Mouse (Mus musculus) heart, embryonic 16.5 days (tissue): ENCODE results near the gene Cav2. TPM values are rescaled to one million over a fixed set of nuclear protein-coding genes. Genes with fewer than 3 reads are reported as not detected.
A peak's percentile ranks its signal among the peaks of the same experiment; 100 is the strongest.

Source experiments
- ATAC-seq: fragments of 200-750 bp; cut with Nextera tagmentation; replicated peaks from 2 replicates; pipeline ENCODE4 v1.8.0; 2017; ENCODE audit warnings: moderate number of reproducible peaks; ENCODE audit not compliant: insufficient read depth, low FRiP score; ENCODE audit errors: extremely low read depth
- H3K27ac ChIP-seq: fragments of 300-500 bp; sonication (generic); 2 replicates; pipeline ENCODE4 v1.5.1; 2014; ENCODE audit warnings: mild to moderate bottlenecking, low read length, control low read depth, moderate library complexity
- H3K27me3 ChIP-seq: fragments of 300-500 bp; sonication (generic); 2 replicates; pipeline ENCODE4 v1.6.1; 2014; ENCODE audit warnings: low read length, mixed read lengths; ENCODE audit not compliant: control insufficient read depth, insufficient read depth
- H3K36me3 ChIP-seq: fragments of 300-500 bp; sonication (generic); 2 replicates; pipeline ENCODE4 v1.6.1; 2014; ENCODE audit not compliant: control insufficient read depth, insufficient read depth
- H3K4me1 ChIP-seq: fragments of 300-500 bp; sonication (generic); 2 replicates; pipeline ENCODE4 v1.6.1; 2014; ENCODE audit warnings: low read length, mixed read lengths; ENCODE audit not compliant: control insufficient read depth, insufficient read depth
- H3K4me2 ChIP-seq: fragments of 300-500 bp; sonication (generic); 2 replicates; pipeline ENCODE4 v1.6.1; 2014; ENCODE audit warnings: low read depth, mild to moderate bottlenecking, control low read depth, low read length
- H3K4me3 ChIP-seq: fragments of 300-500 bp; sonication (generic); 2 replicates; pipeline ENCODE4 v1.5.1; 2014; ENCODE audit warnings: mild to moderate bottlenecking, control low read depth, low read length
- H3K9ac ChIP-seq: fragments of 300-500 bp; sonication (generic); 2 replicates; pipeline ENCODE4 v1.6.1; 2014; ENCODE audit warnings: low read length, control low read depth
- H3K9me3 ChIP-seq: fragments of 300-500 bp; sonication (generic); replicated peaks from 2 replicates; pipeline ENCODE4 v1.6.1; 2016; ENCODE audit warnings: low read length; ENCODE audit not compliant: control insufficient read depth
- WGBS: fragments of 180-500 bp; shearing (Covaris S2); extraction: QIAGEN DNeasy Blood & Tissue Kit; methylation state at CpG from one replicate; pipeline ENCODE4 v1.1.7; 2014; 5-methylcytosine and 5-hydroxymethylcytosine counted together
- polyA plus RNA-seq: library from polyadenylated mRNA; unstranded; fragments of >200 nt; fragmentation: Nextera tagmentation; extraction: Ambion mirVana; gene quantifications from 2 replicates; pipeline ENCODE4 v1.2.1, GENCODE M21; 2015

Cav2 gene
- polyA plus RNA-seq, 1 experiment from 2014 or later = 47.5 TPM

GRCm38 (mm10) chr6:17316294-17317166 lies 35.5 kb downstream of the Cav2 start:
- H3K4me1 ChIP-seq = peaks cover 20% of the 10 kb centered on the region
- no peak overlapping the region for H3K4me3 ChIP-seq
- H3K27me3 ChIP-seq = no peaks in the 10 kb centered on the region
- no peaks in the 10 kb centered on the region for H3K36me3 ChIP-seq
- no peak overlapping the region for H3K9ac ChIP-seq
- H3K9me3 ChIP-seq = no peaks in the 10 kb centered on the region
- WGBS = 56% methylated on average over 15 of the region's 15 CpGs
- peak; percentile 69 for ATAC-seq
- 0 out of 2 replicates have a peak overlapping the region, but pooled peaks have one; percentile 4 for H3K4me2 ChIP-seq
- H3K27ac ChIP-seq = peak overlapping the region; percentile 81

- no peaks in the 10 kb centered on the region for H3K9me3 ChIP-seq
- H3K4me1 ChIP-seq = peaks cover 20% of the 10 kb centered on the region
- 29% methylated on average over 1 of the region's 1 CpGs for WGBS
- no peaks in the 10 kb centered on the region for H3K36me3 ChIP-seq
- no peak overlapping the region for H3K4me2 ChIP-seq
- no peak overlapping the region for H3K4me3 ChIP-seq
- H3K27ac ChIP-seq = peak overlapping the region; percentile 73
- H3K27me3 ChIP-seq = no peaks in the 10 kb centered on the region
- no peak overlapping the region for H3K9ac ChIP-seq
- peak; percentile 24; the same call in 1 of the 2 replicates for ATAC-seq
Measured at GRCm38 (mm10) chr6:17317167-17317524, 36.2 kb downstream of the Cav2 start.

GRCm38 (mm10) chr6:17317944-17318343 lies 37.0 kb downstream of the Cav2 start:
- 32% methylated on average over 1 of the region's 1 CpGs for WGBS

GRCm38 (mm10) chr6:17321976-17322375 lies 41.0 kb downstream of the Cav2 start:
- H3K36me3 ChIP-seq = 0 out of 2 replicates have a peak, but pooled peaks cover 2% of the 10 kb centered on the region
- no peak overlapping the region for H3K27ac ChIP-seq
- peaks cover 19% of the 10 kb centered on the region for H3K4me1 ChIP-seq
- H3K4me3 ChIP-seq = no peak overlapping the region
- H3K9ac ChIP-seq = no peak overlapping the region
- WGBS = 72% methylated on average over 6 of the region's 6 CpGs
- no peaks in the 10 kb centered on the region for H3K27me3 ChIP-seq
- H3K9me3 ChIP-seq = no peaks in the 10 kb centered on the region
- no peak for ATAC-seq
- H3K4me2 ChIP-seq = no peak overlapping the region

More at GRCm38 (mm10) chr6:17317944-17318343, 37.0 kb downstream of the Cav2 start:
- Histone ChIP-seq H3K9me3 (no peaks in the 10 kb centered on the region), H3K4me2 (no peak overlapping the region), H3K4me1 (peaks cover 20% of the 10 kb centered on the region), H3K4me3 (no peak overlapping the region), H3K27me3 (no peaks in the 10 kb centered on the region), H3K36me3 (no peaks in the 10 kb centered on the region), H3K27ac (peak overlapping the region; percentile 73), H3K9ac (no peak overlapping the region)
- ATAC-seq = no peak

GRCm38 (mm10) chr6:17327216-17327615 lies 46.2 kb downstream of the Cav2 start:
- Histone ChIP-seq H3K4me1 (peaks cover 13% of the 10 kb centered on the region), H3K4me3 (peak overlapping the region; percentile 21; the same call in 1 of the 2 replicates), H3K27me3 (no peaks in the 10 kb centered on the region), H3K9ac (0 out of 2 replicates have a peak overlapping the region, but pooled peaks have one; percentile 20), H3K9me3 (no peaks in the 10 kb centered on the region), H3K4me2 (peak overlapping the region; percentile 54), H3K36me3 (0 out of 2 replicates have a peak, but pooled peaks cover 2% of the 10 kb centered on the region), H3K27ac (no peak overlapping the region)
- ATAC-seq = peak; percentile 58; the same call in 1 of the 2 replicates
- WGBS = 29% methylated on average over 11 of the region's 11 CpGs

- no peak for ATAC-seq
- 0 out of 2 replicates have a peak, but pooled peaks cover 2% of the 10 kb centered on the region for H3K36me3 ChIP-seq
- H3K27ac ChIP-seq = no peak overlapping the region
- no peaks in the 10 kb centered on the region for H3K9me3 ChIP-seq
- no peaks in the 10 kb centered on the region for H3K27me3 ChIP-seq
- H3K4me1 ChIP-seq = peaks cover 13% of the 10 kb centered on the region
- no peak overlapping the region for H3K9ac ChIP-seq
- WGBS = 49% methylated on average over 3 of the region's 3 CpGs
- no peak overlapping the region for H3K4me2 ChIP-seq
- H3K4me3 ChIP-seq = no peak overlapping the region
Measured at GRCm38 (mm10) chr6:17329801-17330200, 48.8 kb downstream of the Cav2 start.

- H3K27ac ChIP-seq = no peak overlapping the region
- no peaks in the 10 kb centered on the region for H3K36me3 ChIP-seq
- 89% methylated on average over 2 of the region's 2 CpGs for WGBS
- H3K4me3 ChIP-seq = no peak overlapping the region
- H3K9me3 ChIP-seq = no peaks in the 10 kb centered on the region
- no peaks in the 10 kb centered on the region for H3K27me3 ChIP-seq
- H3K4me1 ChIP-seq = peaks cover 3% of the 10 kb centered on the region
- no peak overlapping the region for H3K4me2 ChIP-seq
- no peak for ATAC-seq
- no peak overlapping the region for H3K9ac ChIP-seq
Measured at GRCm38 (mm10) chr6:17337724-17338123, 56.7 kb downstream of the Cav2 start.
